Mouse (Mus musculus): ENCODE measurements around the gene Kmt5b.
A peak's percentile ranks its signal among the peaks of the same experiment; 100 is the strongest.

Gene Kmt5b

DNA sequence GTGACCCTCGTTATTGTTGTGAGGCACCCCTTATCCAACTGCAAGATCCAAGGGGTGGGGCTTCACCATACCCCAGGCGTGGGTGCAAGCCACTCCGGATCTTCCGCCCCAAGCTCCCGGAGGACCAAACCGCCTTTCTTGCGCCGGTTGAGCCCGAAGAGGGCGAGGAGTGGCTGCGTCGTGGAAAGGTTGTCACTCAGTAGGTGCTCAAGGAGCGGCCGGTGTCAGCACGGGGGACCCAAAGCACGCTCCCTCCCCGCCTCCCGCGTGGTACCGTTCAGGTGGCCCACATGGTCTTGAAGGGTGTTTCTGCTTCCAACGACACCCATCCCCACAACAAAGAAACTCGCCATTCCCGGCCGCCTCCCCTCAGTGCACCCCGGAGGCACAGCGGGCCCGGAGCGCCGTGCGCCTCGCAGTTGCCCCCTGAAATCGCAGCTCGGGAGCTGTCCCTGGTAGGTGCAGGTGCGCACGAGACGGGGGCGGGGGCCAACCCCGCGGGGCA is at the start of gene Kmt5b:
Gene Kmt5b, plus strand, starts transcription at position 146 of the 505 bp plus-strand sequence.
- DNase-seq: no peak

DNA sequence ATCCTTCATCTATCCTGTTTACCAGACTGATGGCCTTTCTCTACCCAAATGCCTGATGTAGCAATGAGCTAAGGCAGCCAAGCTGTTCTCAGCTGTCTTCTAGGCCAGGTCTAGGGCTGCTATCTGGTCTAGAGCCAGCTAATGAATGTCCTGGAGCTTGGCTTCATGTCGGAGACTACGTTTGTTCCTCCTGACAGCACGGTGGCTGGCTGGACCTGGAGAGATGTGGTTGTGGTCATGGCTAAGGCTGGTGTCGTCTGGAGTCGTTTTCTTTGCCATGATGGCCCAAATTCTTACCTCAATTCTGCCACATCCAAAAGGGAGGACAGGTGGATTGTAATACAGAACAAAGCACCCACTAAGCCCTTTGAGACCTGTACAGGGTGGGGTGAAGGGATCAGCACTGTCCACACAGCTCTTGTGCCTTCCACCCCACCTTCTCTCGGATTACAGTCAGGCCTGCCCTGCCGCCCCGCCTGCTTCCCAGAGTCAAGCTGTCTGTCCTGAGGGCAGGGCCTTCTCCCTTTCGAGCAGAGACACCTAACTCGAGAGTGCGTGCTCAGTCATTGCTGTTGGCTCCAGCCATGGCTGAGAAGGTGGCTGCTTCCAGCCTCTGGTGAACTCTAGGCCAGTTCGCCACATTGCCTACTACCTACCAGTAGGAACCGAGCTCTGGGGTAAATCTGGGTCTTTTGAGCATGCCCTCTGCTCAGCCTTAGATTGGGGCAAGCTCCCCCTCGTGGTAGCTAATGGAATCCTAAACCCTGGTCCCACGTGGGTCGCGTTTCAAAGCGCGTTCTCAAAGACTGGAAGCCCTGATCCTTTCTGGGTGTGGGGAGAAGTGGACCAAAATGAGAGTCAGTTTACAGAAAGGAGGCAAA is 48.5 kb upstream of the Kmt5b start:
- DNase-seq: peak; percentile 77 to 85

- peak; percentile 81 to 82 for DNase-seq
Measured at GRCm38 (mm10) chr19:3719362-3719891, 47.8 kb upstream of the Kmt5b start.

DNA sequence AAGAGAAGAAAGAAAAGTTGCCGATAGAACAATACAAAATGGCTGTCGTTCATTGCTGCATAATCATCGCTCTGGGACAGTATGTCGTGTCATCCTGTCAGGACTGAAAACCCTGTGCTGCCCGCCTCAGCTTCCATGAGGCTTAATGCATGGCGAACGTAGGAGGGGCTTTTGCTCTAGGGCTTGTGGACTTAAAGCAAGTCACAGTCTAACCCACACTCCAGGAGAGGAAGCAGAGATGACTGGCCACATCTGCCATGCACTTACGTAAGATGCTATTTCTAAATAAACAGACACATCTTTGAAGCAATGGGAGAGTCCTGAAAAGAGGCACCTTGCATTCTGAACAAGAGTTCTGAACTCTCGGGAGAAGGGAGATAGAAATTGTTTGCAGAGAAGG is 44.1 kb upstream of the Kmt5b start:
- no peak for DNase-seq

GRCm38 (mm10) chr19:3723904-3724303 is 43.3 kb upstream of the Kmt5b start:
- DNase-seq: peak in 1 of 2 experiments; percentile 44

DNA sequence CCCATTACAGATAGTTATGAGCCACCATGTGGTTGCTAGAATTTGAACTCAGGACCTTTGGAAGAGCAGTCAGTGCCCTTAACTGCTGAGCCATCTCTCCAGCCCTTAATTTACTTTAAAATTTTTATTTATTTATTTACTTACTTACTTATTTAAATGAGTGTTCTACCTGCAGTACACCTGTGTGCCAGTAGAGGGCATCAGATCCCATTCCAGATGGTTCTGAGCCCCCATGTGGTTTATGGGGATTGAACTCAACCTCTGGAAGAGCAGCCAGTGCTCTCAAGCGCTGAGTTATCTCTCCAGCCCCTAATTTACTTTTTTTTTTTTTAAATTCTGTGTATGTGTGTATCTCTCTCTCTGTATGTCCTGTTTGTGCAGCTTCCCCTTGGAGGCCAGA is 42.4 kb upstream of the Kmt5b start:
- DNase-seq: peak in 1 of 2 experiments; percentile 77

- no peak for DNase-seq
Measured at GRCm38 (mm10) chr19:3728901-3729300, 38.3 kb upstream of the Kmt5b start.

DNA sequence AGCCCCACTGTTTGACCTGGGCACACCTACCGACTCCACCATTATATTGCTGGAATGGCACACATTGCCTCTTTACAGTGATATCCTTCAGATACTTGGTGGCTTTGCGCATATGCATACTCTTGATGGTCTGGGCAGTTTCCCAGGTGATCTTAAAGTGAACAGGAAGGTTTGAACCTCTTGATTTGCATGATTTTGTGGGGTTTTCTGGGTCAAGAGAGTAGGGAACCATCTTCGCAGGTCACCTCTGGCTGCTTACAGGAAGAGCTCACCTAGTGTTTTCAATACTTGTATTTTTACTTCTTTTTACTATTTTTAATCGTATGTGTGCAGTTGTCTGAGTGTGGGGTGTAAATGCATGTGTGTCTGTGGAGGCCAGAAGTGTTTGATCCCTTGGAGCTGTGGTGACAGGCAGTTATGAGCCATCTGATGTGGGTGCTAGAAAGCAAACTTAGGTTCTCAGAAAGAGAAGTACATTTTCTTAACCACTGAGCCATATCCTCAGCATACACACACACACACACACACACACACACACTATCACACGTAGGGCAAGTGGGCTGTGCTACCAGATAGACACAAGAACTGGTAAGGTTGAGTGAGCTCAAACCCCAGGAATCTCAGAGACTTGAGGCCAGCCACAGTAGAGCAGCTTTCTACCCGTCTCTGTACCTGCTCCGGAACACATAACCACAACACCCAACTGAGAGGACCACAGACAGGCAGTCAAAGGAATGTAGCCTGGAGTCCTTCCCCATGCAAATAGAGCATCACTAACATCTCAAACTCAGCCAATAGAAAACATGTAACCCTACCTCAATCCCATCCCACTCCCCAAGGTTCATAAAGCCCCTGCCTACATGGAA is 36.2 kb upstream of the Kmt5b start:
- no peak for DNase-seq

DNA sequence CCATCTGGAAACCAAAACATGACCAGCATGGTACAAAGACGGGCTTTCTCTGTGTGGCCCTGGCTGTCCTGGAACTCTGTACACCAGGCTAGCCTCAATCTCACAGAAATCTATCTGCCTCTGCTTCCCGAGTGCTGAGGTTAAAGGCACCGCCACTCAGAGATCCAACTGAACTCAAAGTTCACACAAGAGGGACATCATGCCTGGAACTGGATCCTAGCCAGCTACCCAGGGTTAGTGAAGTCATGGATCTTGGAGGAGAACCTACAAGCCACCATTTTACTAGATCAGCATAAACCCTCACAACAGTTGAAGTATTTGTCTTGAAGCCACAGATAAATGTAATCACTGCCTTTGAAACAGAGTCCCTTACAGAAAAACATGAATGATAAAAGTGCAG is 31.2 kb upstream of the Kmt5b start:
- DNase-seq: no peak

GRCm38 (mm10) chr19:3739650-3740049 is 27.6 kb upstream of the Kmt5b start:
- no peak for DNase-seq

DNA sequence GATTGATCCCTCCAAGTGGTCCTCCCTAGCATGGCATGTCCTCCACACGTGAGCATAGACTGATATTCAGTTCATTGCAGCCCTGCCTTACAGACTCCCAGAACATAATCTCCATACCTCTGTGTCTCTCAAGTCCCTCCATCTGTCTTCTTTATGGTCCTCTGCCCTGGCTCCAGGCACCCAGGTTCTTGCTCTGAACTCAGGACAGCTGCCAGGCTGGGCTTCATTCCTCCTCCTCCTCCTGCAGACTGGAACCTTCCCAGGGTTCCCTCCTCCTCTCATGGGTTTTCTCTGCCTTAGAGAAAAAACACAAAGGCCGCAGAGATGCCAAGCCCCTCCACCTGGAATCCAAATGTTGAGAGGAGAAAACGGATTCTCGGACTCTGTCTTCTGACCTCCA is 24.5 kb upstream of the Kmt5b start:
- DNase-seq: no peak

DNA sequence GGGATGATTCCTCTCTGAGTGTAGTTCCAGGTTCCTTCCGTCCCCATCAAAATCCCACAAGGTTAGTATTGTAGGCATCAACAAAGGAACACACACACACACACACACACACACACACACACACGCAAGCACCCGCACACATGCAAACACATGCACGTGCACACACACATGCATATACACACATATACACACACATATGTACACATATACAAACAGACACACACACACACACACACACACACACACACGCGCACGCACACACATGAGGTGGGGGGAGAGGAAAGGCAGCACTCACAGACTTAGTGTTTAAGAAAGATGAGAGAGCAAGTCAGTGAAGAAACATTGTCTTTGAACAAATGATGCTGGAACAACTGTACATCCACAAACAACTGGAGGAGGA is 23.9 kb upstream of the Kmt5b start:
- DNase-seq: no peak

DNA sequence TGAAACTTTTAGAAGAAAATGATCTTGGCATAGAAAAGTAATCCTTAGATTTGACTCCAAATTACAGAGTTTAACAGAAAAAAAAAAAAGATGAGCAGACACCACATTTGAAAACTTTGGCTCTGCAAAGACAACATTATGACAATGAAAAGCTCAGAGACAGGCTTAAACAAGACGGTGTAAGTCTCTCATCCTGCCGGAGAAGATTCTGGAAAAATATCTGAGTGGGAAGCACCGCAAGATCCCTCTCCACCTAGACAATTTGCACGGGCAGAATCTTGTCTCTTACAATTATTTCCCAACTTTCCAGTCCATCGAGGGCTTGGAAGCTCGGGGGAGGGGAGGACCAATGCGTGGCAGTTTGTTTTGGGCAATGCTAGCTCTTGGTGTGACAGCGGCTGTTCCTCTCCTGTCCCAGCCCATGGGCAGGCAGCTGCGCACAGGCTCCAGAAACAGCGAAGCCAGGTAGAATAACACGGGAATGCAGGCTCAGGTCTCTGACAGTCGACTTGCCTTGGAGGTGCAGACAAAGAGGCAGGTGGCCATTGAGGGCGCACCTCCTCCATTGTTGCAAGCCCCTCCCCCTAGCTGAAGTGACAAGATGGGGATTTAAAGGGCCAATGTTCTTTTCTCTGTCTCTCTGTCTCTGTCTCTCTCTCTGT is 23.2 kb upstream of the Kmt5b start:
- peak; percentile 59 to 67 for DNase-seq

- no peak for DNase-seq
Measured at GRCm38 (mm10) chr19:3752621-3753239, 14.5 kb upstream of the Kmt5b start.

DNA sequence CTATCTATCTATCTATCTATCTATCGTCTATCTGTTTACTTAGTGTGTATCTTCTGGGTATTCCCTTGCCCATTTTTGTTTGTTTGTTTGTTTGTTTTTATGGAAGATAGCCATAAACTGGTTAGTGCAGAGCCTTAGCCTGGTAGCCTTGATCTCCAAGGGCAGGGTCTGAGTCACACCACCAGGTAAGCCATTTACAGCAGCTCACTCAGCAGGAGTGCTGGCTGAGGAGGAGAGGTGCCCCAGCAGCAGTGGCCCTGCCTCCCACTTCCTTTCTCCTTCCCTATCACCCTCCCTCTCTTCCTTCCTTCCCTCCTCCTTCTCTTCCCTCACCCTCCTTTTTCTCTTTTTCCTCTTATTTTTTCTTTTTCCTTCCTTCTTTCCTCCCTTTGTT is 14.0 kb upstream of the Kmt5b start:
- DNase-seq: no peak

DNA sequence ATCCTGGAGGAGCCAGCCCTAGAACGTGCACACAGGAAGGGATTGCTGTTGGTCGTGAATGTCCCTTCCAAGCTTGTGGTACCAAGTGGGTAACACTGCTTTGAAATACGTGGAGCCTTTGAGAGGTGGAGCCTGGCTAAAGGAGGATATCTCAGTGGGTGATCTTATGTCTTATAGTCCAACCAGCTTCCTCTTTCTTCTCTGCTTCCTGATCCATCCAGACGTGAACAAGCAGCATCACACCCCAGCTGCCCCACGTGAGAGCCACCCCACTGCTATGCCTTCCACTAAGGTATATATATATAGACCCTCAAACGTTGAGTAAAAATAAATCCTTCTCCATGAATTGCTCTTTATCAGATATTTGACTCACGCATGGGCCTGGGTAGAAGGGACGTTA is 13.5 kb upstream of the Kmt5b start:
- no peak for DNase-seq

GRCm38 (mm10) chr19:3757861-3758260 is 9.4 kb upstream of the Kmt5b start:
- DNase-seq: no peak

- DNase-seq: no peak
Measured at GRCm38 (mm10) chr19:3765221-3765820, 1.9 kb upstream of the Kmt5b start.

DNA sequence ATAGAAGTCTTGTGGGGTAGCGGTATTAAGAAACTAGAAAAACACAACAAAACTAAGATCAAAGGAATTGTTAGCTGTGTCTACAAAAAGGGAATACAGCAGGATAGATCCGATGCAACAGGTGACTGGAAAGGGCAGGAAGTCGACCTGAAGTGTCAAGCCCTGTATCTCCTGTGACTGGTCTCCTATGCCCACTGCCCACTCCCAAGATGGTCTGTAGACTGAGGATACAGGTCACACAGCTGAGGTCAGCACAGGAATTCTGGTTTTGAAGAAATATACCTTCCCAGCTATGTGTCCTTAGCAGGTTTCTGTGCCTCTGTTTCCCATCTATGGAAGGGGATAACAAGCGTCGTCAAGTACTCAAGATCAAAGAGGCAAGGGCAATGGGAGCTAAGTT is 843 bp upstream of the Kmt5b start:
- no peak for DNase-seq

DNA sequence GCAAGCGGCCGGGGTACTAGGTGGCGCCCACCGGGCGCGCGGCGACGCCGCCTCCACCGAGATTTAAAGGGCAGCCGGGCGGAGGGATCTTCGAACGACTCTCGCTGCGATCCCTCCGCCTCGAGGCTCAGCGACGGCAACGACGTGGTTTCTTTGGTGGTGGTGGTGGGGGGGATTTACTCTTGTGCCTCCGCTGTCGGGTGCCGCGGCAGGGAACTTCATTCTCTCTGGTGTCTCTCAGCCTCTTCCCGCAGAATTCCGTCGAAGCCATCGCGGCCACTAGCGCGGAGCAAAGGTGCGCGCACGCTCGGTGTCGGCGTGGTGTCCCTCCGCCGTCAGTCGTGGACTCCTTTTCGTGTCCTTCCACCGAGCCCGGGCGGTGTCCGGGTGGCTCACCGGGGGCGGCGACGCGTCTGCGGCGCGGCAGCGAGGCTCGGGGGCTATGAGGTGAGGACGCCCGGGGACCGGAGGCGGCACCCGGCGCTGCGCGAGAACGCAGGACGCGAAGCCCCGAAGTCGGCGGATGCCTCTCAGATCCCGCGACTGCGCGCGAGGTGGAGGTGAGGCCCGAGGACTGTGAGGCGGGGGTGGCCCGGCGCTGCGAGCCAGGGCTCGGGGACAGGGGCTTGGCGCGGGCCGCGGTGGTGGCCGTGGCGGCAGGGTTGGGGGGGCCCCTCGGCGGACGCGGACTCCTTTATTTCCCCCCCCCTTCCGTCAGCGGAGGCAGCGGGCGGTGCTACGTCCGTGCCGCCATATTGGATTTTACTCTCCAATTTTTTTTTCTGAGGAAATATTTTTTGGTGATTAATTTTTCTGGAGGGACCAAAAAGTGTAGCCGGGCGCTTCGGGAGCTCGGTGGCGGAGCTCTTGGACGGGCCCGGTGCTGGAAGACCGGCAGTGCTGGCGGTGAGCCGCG is 818 bp downstream of the Kmt5b start:
- DNase-seq: peak; percentile 93

Data from lung, postnatal 4 days (tissue).